Mouse (Mus musculus) ZHBTc4 (cell line): ENCODE results near the gene B230307C23Rik.
"Not testable (repeated sequence)": the region's sequence is repeated elsewhere in the genome, so short reads cannot be mapped to it uniquely, and the experiment has no call there.

Source experiments
- DNase-seq: peaks from one replicate; pipeline ENCODE4 v3.0.0-alpha.2; 2011; ENCODE audit warnings: low read depth, low spot score

B230307C23Rik gene

DNA sequence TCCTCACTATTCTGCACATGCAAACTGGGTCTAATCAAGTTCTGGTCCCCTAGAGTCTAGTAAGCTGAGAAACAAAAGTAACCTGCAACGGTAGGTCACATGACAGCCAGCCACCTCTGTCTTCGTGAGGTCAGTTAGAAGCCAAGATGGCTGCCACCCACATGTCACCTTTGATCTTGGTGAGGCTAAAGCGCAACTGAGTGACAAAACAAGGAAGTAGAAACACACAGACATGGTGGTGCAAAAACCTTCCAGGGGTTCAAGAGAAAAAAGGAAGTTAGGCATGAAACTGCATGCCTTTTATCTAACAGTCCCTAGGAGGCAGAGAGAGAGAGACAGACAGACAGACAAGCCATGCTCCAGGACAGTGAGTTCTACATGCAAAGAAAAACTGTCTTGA lies 25.0 kb downstream of the B230307C23Rik start:
- DNase-seq: peak; percentile 40

DNA sequence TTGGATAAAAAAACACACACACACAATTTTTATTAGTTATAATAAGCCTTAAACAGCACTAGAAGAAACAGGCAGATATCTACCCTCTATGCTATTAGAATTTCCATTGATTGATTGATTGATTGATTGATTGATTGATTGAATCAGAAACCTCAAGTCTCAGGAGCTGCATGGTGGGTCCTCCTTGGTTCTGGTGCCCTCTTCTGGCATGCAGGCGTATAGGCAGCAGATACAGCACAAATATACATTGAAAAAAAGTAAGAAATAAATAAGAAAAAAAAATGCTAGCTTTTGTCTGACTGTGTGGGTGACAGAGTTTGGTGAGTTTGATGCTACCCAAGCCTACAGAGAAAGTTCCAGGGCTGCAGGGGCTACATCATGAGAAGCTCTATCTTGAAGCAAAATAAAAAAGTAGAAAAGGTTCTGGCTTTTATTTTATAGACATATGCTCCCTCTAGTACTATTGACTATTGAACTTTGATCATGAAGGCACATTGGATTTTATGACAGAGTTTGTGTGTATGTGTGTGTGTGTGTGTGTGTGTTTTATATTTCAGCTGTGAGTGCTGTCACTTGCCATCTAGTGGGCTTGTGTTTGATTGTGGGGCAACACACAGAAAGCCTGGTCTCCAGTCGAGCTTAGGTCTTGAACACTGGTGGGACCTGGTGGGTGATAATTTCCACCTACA lies 25.7 kb downstream of the B230307C23Rik start:
- DNase-seq: peak; percentile 60

DNA sequence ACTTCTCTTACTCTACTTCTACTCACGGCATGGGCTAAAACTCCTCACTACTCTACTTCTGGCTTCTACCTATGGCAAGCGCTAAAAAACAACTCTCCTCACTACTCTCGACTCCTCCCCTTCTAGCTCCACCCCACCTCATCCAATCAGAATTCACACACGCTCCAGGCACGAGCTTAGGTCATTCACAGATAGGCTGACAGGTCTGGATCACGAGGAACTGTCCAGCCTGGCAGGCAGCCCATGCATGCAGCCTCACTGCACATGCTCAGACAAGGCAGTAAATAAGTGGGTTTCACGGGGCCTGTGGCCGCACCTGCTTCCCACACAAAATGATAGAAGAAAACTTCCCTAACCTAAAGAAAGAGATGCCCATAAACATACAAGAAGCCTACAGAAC lies 29.1 kb downstream of the B230307C23Rik start:
- peak; percentile 40 for DNase-seq

DNA sequence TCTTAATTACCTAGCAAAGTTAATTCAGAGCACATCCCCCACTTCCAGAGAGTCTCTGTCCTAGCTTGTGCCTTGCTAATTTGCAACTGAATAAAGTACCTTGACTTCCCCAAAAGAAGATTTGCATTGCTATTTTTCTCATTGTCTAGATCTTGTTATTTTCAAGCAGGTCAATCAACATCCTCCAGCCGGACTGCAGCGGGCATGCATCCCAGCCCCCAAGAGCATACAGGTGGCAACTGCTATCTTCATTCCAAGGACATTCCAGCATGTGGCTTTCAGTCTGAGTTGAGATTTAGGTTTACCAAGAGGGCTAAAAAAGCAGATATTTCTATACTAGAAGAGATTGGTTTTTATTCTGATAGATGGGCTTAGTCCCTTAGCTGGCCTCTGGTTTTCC lies 37.9 kb downstream of the B230307C23Rik start:
- peak; percentile 17 for DNase-seq

DNA sequence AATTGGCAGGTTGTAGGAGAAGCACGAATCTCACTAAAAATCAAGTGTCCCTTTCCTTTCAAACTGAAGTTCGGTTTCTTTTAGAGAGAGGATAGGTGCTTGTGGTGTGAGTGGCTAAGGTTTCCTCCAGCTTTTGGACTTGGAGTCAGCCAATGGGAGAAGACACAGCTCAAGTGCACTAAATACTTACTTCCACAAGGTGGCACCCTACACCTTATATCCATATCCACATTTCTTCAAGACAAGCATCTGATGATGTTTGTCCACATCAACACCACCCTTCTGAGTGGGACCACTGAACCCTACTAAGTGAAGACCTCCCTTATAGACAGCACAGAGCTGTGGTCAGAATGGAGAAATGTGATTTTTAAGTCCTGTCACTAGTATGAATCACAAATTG lies 44.6 kb downstream of the B230307C23Rik start:
- DNase-seq: peak; percentile 39

DNA sequence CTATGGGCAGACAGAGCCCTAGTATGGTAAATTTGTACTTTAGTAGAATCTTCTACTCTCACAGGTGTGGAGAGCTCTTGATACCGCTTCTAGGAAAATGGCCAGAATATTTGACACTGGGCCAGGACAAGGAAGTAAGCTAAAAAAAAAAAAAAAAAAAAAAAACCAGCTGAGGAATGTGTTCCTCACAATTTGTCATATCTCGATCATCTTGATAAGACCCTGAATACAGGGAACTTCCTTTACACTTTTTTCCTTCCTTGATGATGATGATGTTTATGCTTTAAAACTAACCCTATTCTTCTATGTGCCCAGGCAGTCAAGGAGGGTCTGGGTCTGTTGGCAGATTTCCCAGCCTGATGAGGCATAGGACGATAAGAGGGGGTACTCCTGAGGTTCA lies 82.3 kb downstream of the B230307C23Rik start:
- not testable (repeated sequence) for DNase-seq

DNA sequence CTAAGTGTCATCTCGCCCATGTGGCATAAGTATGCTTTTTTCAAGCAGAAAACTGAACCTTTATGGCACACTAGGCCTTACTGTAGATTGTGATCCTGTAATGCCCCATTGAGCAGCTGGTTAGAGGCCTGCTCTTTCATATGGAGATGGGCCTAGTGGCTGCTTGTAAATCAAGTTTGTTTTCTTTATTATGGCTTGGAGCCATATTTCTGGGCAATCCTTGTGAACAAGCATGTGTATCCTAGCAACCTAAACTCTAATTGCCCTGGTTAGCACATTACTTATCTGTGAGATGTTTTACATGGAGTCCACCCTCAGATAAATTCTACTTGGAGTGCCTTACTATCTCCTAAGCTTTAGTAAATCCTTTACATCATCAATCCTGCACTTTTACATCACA lies 84.0 kb downstream of the B230307C23Rik start:
- not testable (repeated sequence) for DNase-seq
